Mouse (Mus musculus) neural tube, embryonic 14.5 days (tissue): ENCODE measurements around the gene Gcc1. TPM values are rescaled to one million over a fixed set of nuclear protein-coding genes. Genes with fewer than 3 reads are reported as not detected.
A peak's percentile ranks its signal among the peaks of the same experiment; 100 is the strongest.

ENCODE experiments used
- ATAC-seq: fragments of 200-750 bp; cut with Nextera tagmentation; 2 replicates; pipeline ENCODE4 v1.8.0; 2017; ENCODE audit warnings: low read depth, mild to moderate bottlenecking, moderate TSS enrichment, moderate library complexity
- H3K27ac ChIP-seq: fragments of 300-500 bp; sonication (generic); 2 replicates; pipeline ENCODE4 v1.5.1; 2014; ENCODE audit warnings: low read depth, mild to moderate bottlenecking, control low read depth, low read length, moderate library complexity, mixed read lengths
- H3K27me3 ChIP-seq: fragments of 300-500 bp; sonication (generic); 2 replicates; pipeline ENCODE4 v1.6.1; 2014; ENCODE audit warnings: low read length; ENCODE audit not compliant: control insufficient read depth, insufficient read depth
- H3K36me3 ChIP-seq: fragments of 300-500 bp; sonication (generic); 2 replicates; pipeline ENCODE4 v1.6.1; 2014; ENCODE audit warnings: low read length, mixed read lengths; ENCODE audit not compliant: control insufficient read depth, insufficient read depth
- H3K4me1 ChIP-seq: fragments of 300-500 bp; sonication (generic); 2 replicates; pipeline ENCODE4 v1.6.1; 2014; ENCODE audit warnings: low read length; ENCODE audit not compliant: control insufficient read depth, insufficient read depth
- H3K4me2 ChIP-seq: fragments of 300-500 bp; sonication (generic); 2 replicates; pipeline ENCODE4 v1.6.1; 2014; ENCODE audit warnings: mild to moderate bottlenecking, low read depth, low read length, control low read depth
- H3K4me3 ChIP-seq: fragments of 300-500 bp; sonication (generic); 2 replicates; pipeline ENCODE4 v1.5.1; 2014; ENCODE audit warnings: low read depth, low read length, control low read depth, mixed read lengths
- H3K9ac ChIP-seq: fragments of 300-500 bp; sonication (generic); replicated peaks from 2 replicates; pipeline ENCODE4 v1.6.1; 2014; ENCODE audit warnings: low read depth, mild to moderate bottlenecking, control low read depth, low read length, mixed read lengths
- H3K9me3 ChIP-seq: fragments of 300-500 bp; sonication (generic); 2 replicates; pipeline ENCODE4 v1.6.1; 2016; ENCODE audit warnings: low read length; ENCODE audit not compliant: control insufficient read depth
- WGBS: fragments of 180-500 bp; shearing (Covaris S2); extraction: QIAGEN DNeasy Blood & Tissue Kit; methylation state at CpG from one replicate; pipeline ENCODE4 v1.1.7; 2014; 5-methylcytosine and 5-hydroxymethylcytosine counted together
- polyA plus RNA-seq: library from polyadenylated mRNA; unstranded; fragments of >200 nt; fragmentation: Nextera tagmentation; extraction: Ambion mirVana; gene quantifications from 2 replicates; pipeline ENCODE4 v1.2.1, GENCODE M21; 2014

Gene Gcc1
- polyA plus RNA-seq, 1 experiment from 2014 or later, result 5.9 TPM

- no peak overlapping the region for H3K9ac ChIP-seq
- H3K27me3 ChIP-seq, result no peaks in the 10 kb centered on the region
- H3K4me2 ChIP-seq, result no peak overlapping the region
- 70% methylated on average over 4 of the region's 4 CpGs for WGBS
- no peak overlapping the region for H3K27ac ChIP-seq
- ATAC-seq, result no peak
- no peaks in the 10 kb centered on the region for H3K9me3 ChIP-seq
- peaks cover 16% of the 10 kb centered on the region for H3K4me1 ChIP-seq
- no peak overlapping the region for H3K4me3 ChIP-seq
- H3K36me3 ChIP-seq, result peaks cover 28% of the 10 kb centered on the region
These were observed 11.2 kb downstream of the Gcc1 start for GRCm38 (mm10) chr6:28416981-28417380.

DNA sequence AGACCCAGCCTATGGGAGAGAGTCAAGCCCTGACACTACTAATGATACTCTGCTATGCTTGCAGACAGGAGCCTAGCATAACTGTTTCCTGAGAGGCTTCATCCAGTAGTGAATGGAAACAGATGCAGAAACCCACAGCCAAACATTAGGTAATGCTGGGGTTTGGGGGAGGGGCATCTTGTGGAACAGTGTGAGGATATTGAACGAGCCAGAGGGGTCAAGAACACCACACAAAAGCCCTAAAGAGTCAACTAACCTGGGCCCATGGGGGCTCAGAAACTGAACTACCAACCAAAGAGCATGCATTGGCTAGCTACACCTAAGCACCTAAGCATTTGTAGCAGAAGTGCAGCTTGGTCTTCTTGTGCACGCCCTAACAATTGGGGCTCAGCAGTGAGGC lies 17.0 kb downstream of the Gcc1 start:
- Histone ChIP-seq H3K4me3 (no peak overlapping the region), H3K27me3 (no peaks in the 10 kb centered on the region), H3K9ac (no peak overlapping the region), H3K4me1 (no peaks in the 10 kb centered on the region), H3K27ac (no peak overlapping the region), H3K9me3 (no peaks in the 10 kb centered on the region), H3K4me2 (no peak overlapping the region), H3K36me3 (peaks cover 10% of the 10 kb centered on the region; the same call in 1 of the 2 replicates)
- 81% methylated on average over 2 of the region's 2 CpGs for WGBS
- ATAC-seq, result no peak

- Histone ChIP-seq H3K27me3 (no peaks in the 10 kb centered on the region), H3K27ac (no peak overlapping the region), H3K4me2 (no peak overlapping the region), H3K9ac (no peak overlapping the region), H3K36me3 (0 out of 2 replicates have a peak, but pooled peaks cover 3% of the 10 kb centered on the region), H3K4me1 (no peaks in the 10 kb centered on the region), H3K4me3 (no peak overlapping the region), H3K9me3 (no peaks in the 10 kb centered on the region)
- ATAC-seq, result no peak
- 88% methylated on average over 9 of the region's 9 CpGs for WGBS
These were observed 18.1 kb downstream of the Gcc1 start for GRCm38 (mm10) chr6:28410053-28410452.

DNA sequence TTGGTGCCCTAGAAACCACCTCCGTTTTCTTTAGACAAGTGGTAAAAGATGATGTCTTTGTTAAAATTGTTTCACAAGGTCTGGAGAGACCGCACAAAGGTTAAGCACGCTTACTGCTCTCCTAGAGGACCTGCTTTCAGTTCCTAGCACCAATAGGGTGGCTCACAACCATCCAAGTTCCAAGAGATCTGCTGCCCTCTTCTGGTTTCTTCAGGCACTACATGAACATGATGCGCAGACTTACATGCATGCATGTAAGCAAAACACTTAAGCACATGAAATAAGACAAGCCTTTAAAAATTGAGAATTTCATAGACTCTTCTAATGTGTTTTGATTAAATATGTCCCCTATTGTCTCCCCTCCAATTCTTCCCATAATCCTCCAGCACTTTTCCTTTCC lies 28.4 kb downstream of the Gcc1 start:
- Histone ChIP-seq H3K9me3 (no peaks in the 10 kb centered on the region), H3K4me2 (no peak overlapping the region), H3K36me3 (no peaks in the 10 kb centered on the region), H3K4me3 (no peak overlapping the region), H3K27me3 (no peaks in the 10 kb centered on the region; the same call in 1 of the 2 replicates), H3K4me1 (0 out of 2 replicates have a peak, but pooled peaks cover 8% of the 10 kb centered on the region), H3K9ac (no peak overlapping the region), H3K27ac (no peak overlapping the region)
- WGBS, result 92% methylated on average over 4 of the region's 4 CpGs
- ATAC-seq, result no peak

DNA sequence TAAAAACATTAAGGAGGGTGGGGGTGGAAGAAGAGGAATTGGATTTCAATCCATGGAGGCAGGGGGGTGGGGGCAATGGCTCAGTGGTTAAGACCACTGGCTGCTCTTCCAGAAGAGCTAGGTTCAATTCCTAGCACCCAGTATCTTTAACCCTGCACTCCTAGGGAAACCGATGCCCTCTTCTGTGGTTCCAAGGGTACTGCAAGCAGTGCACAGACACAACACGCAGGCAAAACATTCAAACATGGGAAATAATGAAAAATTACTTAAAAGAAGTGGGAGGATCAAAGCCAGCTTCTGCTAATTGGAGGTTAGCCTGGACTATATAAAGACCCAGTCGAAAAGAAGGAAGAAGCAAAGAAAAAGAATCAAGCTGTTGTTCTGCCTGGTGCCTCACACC lies 29.5 kb downstream of the Gcc1 start:
- ATAC-seq, result no peak
- no peaks in the 10 kb centered on the region; the same call in 1 of the 2 replicates for H3K27me3 ChIP-seq
- no peaks in the 10 kb centered on the region for H3K9me3 ChIP-seq
- H3K27ac ChIP-seq, result no peak overlapping the region
- H3K4me3 ChIP-seq, result no peak overlapping the region
- H3K4me2 ChIP-seq, result no peak overlapping the region
- H3K9ac ChIP-seq, result no peak overlapping the region
- WGBS, result 84% methylated on average over 3 of the region's 3 CpGs
- 0 out of 2 replicates have a peak, but pooled peaks cover 8% of the 10 kb centered on the region for H3K4me1 ChIP-seq
- H3K36me3 ChIP-seq, result no peaks in the 10 kb centered on the region

GRCm38 (mm10) chr6:28397681-28398203 lies 30.4 kb downstream of the Gcc1 start, which contains the start of gene Zfp800:
Zfp800 (minus strand) TSS chr6:28398005.
- H3K9me3 ChIP-seq, result no peaks in the 10 kb centered on the region
- no peaks in the 10 kb centered on the region; the same call in 1 of the 2 replicates for H3K27me3 ChIP-seq
- peak within 1 kb of the TSS; percentile 81 for H3K4me2 ChIP-seq
- H3K27ac ChIP-seq, result peak within 1 kb of the TSS; percentile 48; the same call in 1 of the 2 replicates
- no peaks in the 10 kb centered on the region for H3K36me3 ChIP-seq
- peak within 1 kb of the TSS; percentile 57 for H3K9ac ChIP-seq
- 0 out of 2 replicates have a peak, but pooled peaks cover 8% of the 10 kb centered on the region for H3K4me1 ChIP-seq
- WGBS, result under 1% methylated on average over 33 of the region's 33 CpGs
- peak within 1 kb of the TSS; percentile 44 for H3K4me3 ChIP-seq
- peak; percentile 42 for ATAC-seq

GRCm38 (mm10) chr6:28396853-28397457 lies 31.2 kb downstream of the Gcc1 start:
- peak overlapping the region; percentile 25 for H3K9ac ChIP-seq
- H3K27me3 ChIP-seq, result no peaks in the 10 kb centered on the region; the same call in 1 of the 2 replicates
- H3K4me3 ChIP-seq, result peak overlapping the region; percentile 44
- H3K36me3 ChIP-seq, result no peaks in the 10 kb centered on the region
- H3K9me3 ChIP-seq, result no peaks in the 10 kb centered on the region
- peak overlapping the region; percentile 81 for H3K4me2 ChIP-seq
- WGBS, result under 1% methylated on average over 19 of the region's 19 CpGs
- ATAC-seq, result peak; percentile 66
- no peak overlapping the region for H3K27ac ChIP-seq
- H3K4me1 ChIP-seq, result 0 out of 2 replicates have a peak, but pooled peaks cover 8% of the 10 kb centered on the region

DNA sequence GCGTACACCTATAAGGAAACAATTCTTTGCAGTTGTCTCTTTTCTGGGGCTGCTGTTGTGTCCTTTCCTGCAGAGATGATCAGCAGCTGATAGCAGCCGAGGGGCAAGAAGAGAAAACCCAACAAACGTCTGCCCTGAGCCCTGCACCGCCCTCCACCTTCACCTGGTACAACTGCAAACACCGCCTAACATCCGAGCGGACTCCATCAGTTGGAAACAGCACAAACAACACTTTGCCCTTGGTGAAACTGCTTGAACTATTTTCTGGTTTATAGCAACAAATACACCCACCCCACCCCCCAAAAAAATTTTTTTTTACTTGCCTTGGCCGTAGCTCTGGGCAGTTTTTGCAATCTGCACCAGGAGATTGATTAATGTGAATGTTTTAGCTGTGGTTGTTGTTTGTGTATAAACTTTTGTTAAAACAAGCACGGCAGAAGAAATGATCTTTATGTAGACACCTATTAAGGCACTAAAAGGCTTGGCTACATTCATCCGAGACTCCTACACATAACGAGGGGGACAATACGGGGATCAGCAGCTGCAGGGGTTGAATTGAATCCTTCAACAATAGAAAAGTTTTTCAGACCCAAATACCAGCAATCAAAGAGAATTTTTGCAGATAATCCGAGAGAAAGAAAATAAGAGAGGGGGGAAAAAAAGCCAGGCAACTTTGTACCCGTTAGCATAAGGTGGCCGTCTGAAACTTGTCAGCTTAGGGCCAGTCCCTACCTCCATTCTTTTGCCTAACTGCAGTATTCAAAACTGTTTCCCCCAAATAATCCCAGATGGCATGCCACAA lies 31.9 kb downstream of the Gcc1 start:
- Histone ChIP-seq H3K36me3 (no peaks in the 10 kb centered on the region), H3K27ac (no peak overlapping the region), H3K27me3 (no peaks in the 10 kb centered on the region; the same call in 1 of the 2 replicates), H3K9ac (peak overlapping the region; percentile 2; the same call in 1 of the 2 replicates), H3K9me3 (no peaks in the 10 kb centered on the region), H3K4me2 (peak overlapping the region; percentile 81), H3K4me3 (peak overlapping the region; percentile 44), H3K4me1 (0 out of 2 replicates have a peak, but pooled peaks cover 8% of the 10 kb centered on the region)
- WGBS, result 23% methylated on average over 15 of the region's 15 CpGs
- ATAC-seq, result no peak
